Mouse (Mus musculus): ENCODE measurements at regions not wholly inside any gene's neighbourhood (a gene's known extent, or its start where the extent isn't known, plus 50 kb on each side); places are given as distances from the start of the nearest gene placed in this dataset.

GRCm38 (mm10) chr8:44656031-44656430 lies 279.2 kb upstream of the Fat1 start:
- no peak for DNase-seq

- DNase-seq = no peak
Observed at GRCm38 (mm10) chr8:44656470-44656869, 278.8 kb upstream of the Fat1 start.

GRCm38 (mm10) chr8:44661696-44662095 lies 273.6 kb upstream of the Fat1 start:
- no peak for DNase-seq

GRCm38 (mm10) chr8:44687126-44687525 lies 248.1 kb upstream of the Fat1 start:
- DNase-seq = no peak

GRCm38 (mm10) chr8:44689837-44690592 lies 245.2 kb upstream of the Fat1 start:
- no peak for DNase-seq

GRCm38 (mm10) chr8:44690593-44690950 lies 244.7 kb upstream of the Fat1 start:
- DNase-seq = no peak

GRCm38 (mm10) chr8:44691140-44691539 lies 244.1 kb upstream of the Fat1 start:
- DNase-seq = no peak

- DNase-seq = no peak
Observed at GRCm38 (mm10) chr8:44692036-44692688, 243.1 kb upstream of the Fat1 start.

GRCm38 (mm10) chr8:44694861-44695260 lies 240.4 kb upstream of the Fat1 start:
- no peak for DNase-seq

- DNase-seq = no peak
Observed at GRCm38 (mm10) chr8:44696066-44696853, 239.0 kb upstream of the Fat1 start.

- no peak for DNase-seq
Observed at GRCm38 (mm10) chr8:44699384-44700105, 235.7 kb upstream of the Fat1 start.

- no peak for DNase-seq
Observed at GRCm38 (mm10) chr8:44704595-44705265, 230.5 kb upstream of the Fat1 start.

GRCm38 (mm10) chr8:44708659-44709170 lies 226.5 kb upstream of the Fat1 start:
- no peak for DNase-seq

GRCm38 (mm10) chr8:44709171-44709940 lies 225.9 kb upstream of the Fat1 start:
- no peak for DNase-seq

- no peak for DNase-seq
Observed at GRCm38 (mm10) chr8:44734577-44734976, 200.7 kb upstream of the Fat1 start.

GRCm38 (mm10) chr8:44735801-44736200 lies 199.4 kb upstream of the Fat1 start:
- no peak for DNase-seq

- no peak for DNase-seq
Observed at GRCm38 (mm10) chr8:44743353-44743752, 191.9 kb upstream of the Fat1 start.

GRCm38 (mm10) chr8:44744991-44745658 lies 190.1 kb upstream of the Fat1 start:
- DNase-seq = peak; percentile 11 to 23

GRCm38 (mm10) chr8:44758727-44759126 lies 176.5 kb upstream of the Fat1 start:
- DNase-seq = no peak

- DNase-seq = no peak
Observed at GRCm38 (mm10) chr8:44762731-44763130, 172.5 kb upstream of the Fat1 start.

GRCm38 (mm10) chr8:44765194-44765593 lies 170.1 kb upstream of the Fat1 start:
- no peak for DNase-seq

Data from layer of hippocampus, postnatal 36 days (tissue).